Mouse (Mus musculus): ENCODE measurements at regions not wholly inside any gene's neighbourhood (a gene's known extent, or its start where the extent isn't known, plus 50 kb on each side); places are given as distances from the start of the nearest gene placed in this dataset.

- TF ChIP-seq CTCF (IDR thresholded peaks at IDR 0.05; ENCODE audit: low read depth) (no peak), EP300 (IDR thresholded peaks at IDR 0.05; ENCODE audit: low read depth) (no peak)
Measured at GRCm38 (mm10) chr17:51534678-51535077, 298.4 kb downstream of the Satb1 start.

All from liver, postnatal 0 days (tissue).